Mouse (Mus musculus): ENCODE results near the gene Nhsl1. TPM values are rescaled to one million over a fixed set of nuclear protein-coding genes. Genes with fewer than 3 reads are reported as not detected.
"Not testable (repeated sequence)": the region's sequence is repeated elsewhere in the genome, so short reads cannot be mapped to it uniquely, and the experiment has no call there.

Gene Nhsl1
- polyA plus RNA-seq, 1 experiment from 2014 or later = 8.2 TPM

GRCm38 (mm10) chr10:18545813-18546235, 227.0 kb downstream of the Nhsl1 start, which contains the start of gene Hebp2:
TSS of gene Hebp2 (minus strand) at chr10:18546076.
- Histone ChIP-seq H3K9ac (peak within 1 kb of the TSS; percentile 80), H3K27me3 (no peaks in the 10 kb centered on the region), H3K9me3 (no peaks in the 10 kb centered on the region), H3K4me3 (peak within 1 kb of the TSS; percentile 64), H3K36me3 (no peaks in the 10 kb centered on the region), H3K4me2 (peak within 1 kb of the TSS; percentile 85), H3K4me1 (peaks cover 7% of the 10 kb centered on the region), H3K27ac (peak within 1 kb of the TSS; percentile 68)
- ATAC-seq (ENCODE audit: insufficient number of reproducible peaks, insufficient read depth, low FRiP score, low TSS enrichment, low read depth) = peak; percentile 73
- under 1% methylated on average over 22 of the region's 22 CpGs for WGBS

DNA sequence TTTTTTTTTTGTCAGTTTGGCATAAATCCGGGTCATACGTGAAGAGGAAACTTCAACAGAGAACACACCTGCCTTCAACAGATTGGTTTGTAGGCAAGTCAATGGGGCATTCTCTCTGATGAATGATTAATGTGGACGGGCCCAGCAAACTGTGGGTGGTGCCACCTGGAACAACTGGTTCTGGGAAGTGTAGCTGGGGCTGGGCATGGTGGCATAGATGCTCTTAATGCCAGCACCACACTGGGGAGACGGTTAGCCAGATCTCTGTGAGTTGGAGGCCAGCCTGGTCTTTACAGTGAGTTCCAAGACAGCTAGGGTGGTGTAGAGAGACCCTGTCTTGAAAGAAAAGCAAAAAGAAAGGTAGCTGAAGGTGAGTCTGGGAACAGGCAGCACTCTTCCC, 228.6 kb downstream of the Nhsl1 start:
- Histone ChIP-seq H3K4me1 (peaks cover 7% of the 10 kb centered on the region), H3K9me3 (no peaks in the 10 kb centered on the region), H3K4me3 (no peak overlapping the region), H3K27me3 (no peaks in the 10 kb centered on the region), H3K36me3 (no peaks in the 10 kb centered on the region), H3K9ac (no peak overlapping the region), H3K4me2 (no peak overlapping the region), H3K27ac (no peak overlapping the region)
- no peak for ATAC-seq (ENCODE audit: insufficient number of reproducible peaks, insufficient read depth, low FRiP score, low TSS enrichment, low read depth)
- WGBS = 81% methylated on average over 4 of the region's 4 CpGs

DNA sequence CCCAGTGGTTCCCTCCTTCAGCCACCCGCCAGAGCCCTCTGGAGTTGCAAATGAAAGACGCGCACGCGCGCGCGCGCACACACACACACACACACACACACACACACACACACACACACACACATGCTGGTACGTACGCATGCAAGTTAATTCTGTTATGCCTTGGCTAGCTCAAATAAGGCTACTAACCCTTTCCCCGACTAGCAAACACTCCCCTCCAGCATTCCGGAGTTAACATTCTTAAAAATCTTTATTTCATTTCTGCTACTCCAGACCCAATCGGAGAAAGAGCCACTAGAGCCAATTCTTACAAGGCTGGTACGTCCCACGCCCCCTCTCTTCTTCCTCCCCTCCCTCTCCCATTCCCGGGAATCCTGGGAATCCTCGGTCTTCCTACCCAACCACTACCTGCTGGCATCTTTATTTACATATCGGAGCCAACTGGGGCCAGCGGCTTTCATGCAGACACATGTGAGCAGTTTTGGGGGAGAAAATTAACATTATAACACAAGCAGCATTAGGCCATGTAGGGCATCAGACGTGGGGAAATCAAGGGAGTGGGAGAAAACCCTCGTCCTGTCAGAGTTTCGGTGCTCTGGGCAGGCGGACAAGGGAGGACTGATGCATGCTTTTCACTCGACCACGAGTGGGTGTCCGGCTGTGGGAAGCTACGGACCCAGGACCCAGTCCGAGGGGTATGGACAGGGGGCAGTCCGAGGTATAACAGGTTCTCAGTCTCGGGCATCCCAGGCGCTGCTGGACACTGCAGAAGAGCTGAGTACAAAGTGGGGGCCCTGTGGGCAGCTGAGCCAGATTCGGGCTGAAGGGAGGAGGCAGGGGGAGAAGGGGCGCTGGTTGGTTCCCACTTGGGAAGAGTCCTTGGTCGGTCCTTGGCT, 230.8 kb downstream of the Nhsl1 start:
- no peaks in the 10 kb centered on the region for H3K36me3 ChIP-seq
- peak overlapping the region; percentile 62 for H3K9ac ChIP-seq
- peak overlapping the region; percentile 77 for H3K4me2 ChIP-seq
- H3K9me3 ChIP-seq = no peaks in the 10 kb centered on the region
- H3K27ac ChIP-seq = no peak overlapping the region
- 9% methylated on average over 35 of the region's 35 CpGs for WGBS
- H3K27me3 ChIP-seq = no peaks in the 10 kb centered on the region
- ATAC-seq (ENCODE audit: insufficient number of reproducible peaks, insufficient read depth, low FRiP score, low TSS enrichment, low read depth) = no peak
- peaks cover 7% of the 10 kb centered on the region for H3K4me1 ChIP-seq
- H3K4me3 ChIP-seq = peak overlapping the region; percentile 43

DNA sequence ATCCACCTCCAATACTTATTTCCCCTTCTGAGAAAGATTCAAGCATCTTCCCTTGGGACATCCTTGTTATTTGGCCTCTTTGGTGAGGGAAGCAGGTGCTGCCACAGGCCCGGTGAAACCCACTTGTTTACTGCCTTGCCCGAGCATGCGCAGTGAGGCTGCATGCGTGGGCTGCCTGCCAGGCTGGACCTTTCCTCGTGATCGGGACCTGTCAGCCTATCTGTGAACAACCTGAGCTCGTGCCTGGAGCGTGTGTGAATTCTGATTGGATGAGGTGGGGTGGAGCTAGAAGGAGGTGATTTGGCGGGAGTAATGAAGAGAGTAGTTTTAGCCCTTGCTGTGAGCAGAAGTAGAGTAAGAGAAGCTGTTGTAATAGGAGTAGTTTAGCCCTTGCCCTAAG, 240.3 kb downstream of the Nhsl1 start:
- H3K4me3 ChIP-seq; H3K4me2 ChIP-seq; H3K4me1 ChIP-seq; H3K27ac ChIP-seq; H3K36me3 ChIP-seq; H3K9ac ChIP-seq; ATAC-seq (ENCODE audit: insufficient number of reproducible peaks, insufficient read depth, low FRiP score, low TSS enrichment, low read depth); H3K9me3 ChIP-seq; H3K27me3 ChIP-seq: not testable (repeated sequence)
- 84% methylated on average over 9 of the region's 9 CpGs for WGBS

DNA sequence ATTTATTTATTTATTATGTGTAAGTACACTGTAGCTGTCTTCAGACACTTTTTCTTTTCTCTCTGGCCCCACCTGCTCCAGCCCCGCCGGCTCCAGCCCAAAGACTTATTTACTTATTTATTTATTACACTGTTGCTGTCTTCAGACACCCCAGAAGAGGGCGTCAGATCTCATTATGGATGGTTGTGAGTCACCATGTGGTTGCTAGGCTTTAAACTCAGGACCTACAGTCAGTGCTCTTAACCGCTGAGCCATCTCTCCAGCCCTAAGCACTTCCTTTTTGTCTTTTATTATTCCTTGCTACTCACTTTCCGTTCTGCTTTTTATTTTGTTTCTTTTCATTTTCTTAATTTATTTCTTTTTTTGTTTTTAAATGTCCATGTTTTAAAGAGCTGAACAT, 242.7 kb downstream of the Nhsl1 start:
- no peak overlapping the region for H3K9ac ChIP-seq
- no peak for ATAC-seq (ENCODE audit: insufficient number of reproducible peaks, insufficient read depth, low FRiP score, low TSS enrichment, low read depth)
- H3K36me3 ChIP-seq = no peaks in the 10 kb centered on the region
- peaks cover 5% of the 10 kb centered on the region; the same call in 1 of the 2 replicates for H3K27me3 ChIP-seq
- H3K9me3 ChIP-seq = no peaks in the 10 kb centered on the region
- no peak overlapping the region for H3K4me3 ChIP-seq
- WGBS = 50% methylated on average over 5 of the region's 5 CpGs
- no peaks in the 10 kb centered on the region for H3K4me1 ChIP-seq
- H3K27ac ChIP-seq = no peak overlapping the region
- H3K4me2 ChIP-seq = no peak overlapping the region

DNA sequence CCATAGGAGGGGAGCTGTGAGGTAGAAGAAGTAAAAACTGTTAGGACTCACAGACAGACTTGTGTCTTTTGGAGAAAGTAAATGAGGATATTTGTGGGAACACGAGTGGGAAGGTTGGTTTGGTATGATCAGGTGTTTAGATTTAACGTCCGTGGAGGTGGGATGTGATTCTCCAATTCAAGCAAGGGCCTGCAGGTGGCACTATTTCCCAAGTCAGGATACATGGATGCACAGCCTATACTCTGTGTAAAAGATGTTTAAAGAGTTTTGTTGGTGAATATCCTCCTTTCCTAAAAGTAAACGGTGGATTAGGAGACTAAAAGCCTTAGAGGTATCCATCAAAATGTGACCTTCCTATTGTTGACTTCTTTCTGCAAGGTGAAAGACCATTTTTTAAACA, 244.2 kb downstream of the Nhsl1 start:
- no peaks in the 10 kb centered on the region for H3K9me3 ChIP-seq
- no peak overlapping the region for H3K9ac ChIP-seq
- no peaks in the 10 kb centered on the region for H3K4me1 ChIP-seq
- H3K36me3 ChIP-seq = no peaks in the 10 kb centered on the region
- H3K27ac ChIP-seq = no peak overlapping the region
- ATAC-seq (ENCODE audit: insufficient number of reproducible peaks, insufficient read depth, low FRiP score, low TSS enrichment, low read depth) = no peak
- 5% methylated on average over 4 of the region's 4 CpGs for whole genome bisulfite sequencing
- no peak overlapping the region for H3K4me3 ChIP-seq
- H3K27me3 ChIP-seq = peaks cover 5% of the 10 kb centered on the region; the same call in 1 of the 2 replicates
- H3K4me2 ChIP-seq = no peak overlapping the region

DNA sequence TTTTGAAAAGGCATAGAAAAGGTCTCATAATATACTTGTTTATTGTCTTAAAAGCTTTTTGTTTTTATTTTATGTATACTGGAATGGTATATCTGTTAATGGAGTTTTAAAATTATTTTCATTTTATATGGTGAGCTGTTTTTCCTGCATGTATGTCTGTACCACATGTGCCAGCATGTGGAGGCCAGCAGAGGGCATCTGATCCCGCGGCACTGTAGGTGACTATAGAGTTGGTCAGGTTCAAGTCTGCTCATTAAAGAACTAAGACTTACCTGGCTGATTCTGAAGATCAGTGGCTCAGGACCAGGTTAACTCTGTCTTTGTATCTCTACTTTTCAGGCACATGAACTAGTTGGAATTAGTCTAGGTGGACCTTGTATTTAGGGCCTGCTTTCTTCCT, 253.8 kb downstream of the Nhsl1 start:
- Histone ChIP-seq H3K4me3 (no peak overlapping the region), H3K27ac (no peak overlapping the region), H3K36me3 (no peaks in the 10 kb centered on the region), H3K27me3 (no peaks in the 10 kb centered on the region), H3K9ac (no peak overlapping the region), H3K9me3 (no peaks in the 10 kb centered on the region), H3K4me1 (no peaks in the 10 kb centered on the region), H3K4me2 (no peak overlapping the region)
- ATAC-seq (ENCODE audit: insufficient number of reproducible peaks, insufficient read depth, low FRiP score, low TSS enrichment, low read depth) = no peak
- 46% methylated on average over 2 of the region's 2 CpGs for WGBS

Other genes starting within 250 kb of the Nhsl1 start
- gene Ect2l, start 108.1 kb upstream of the Nhsl1 start, polyA plus RNA-seq (2015; fragmentation: Nextera tagmentation; extraction: Ambion mirVana) = 0.34 and 0.98 TPM in 2 replicates
- 10.3 and 10.7 TPM in 2 replicates for gene Ccdc28a, start 84.0 kb upstream of the Nhsl1 start, polyA plus RNA-seq (2015; fragmentation: Nextera tagmentation; extraction: Ambion mirVana)
- gene Hebp2, start 227.1 kb downstream of the Nhsl1 start, polyA plus RNA-seq (2015; fragmentation: Nextera tagmentation; extraction: Ambion mirVana) = 21.4 and 24.9 TPM in 2 replicates